Mouse (Mus musculus): ENCODE data around the gene Draxin.

DNA sequence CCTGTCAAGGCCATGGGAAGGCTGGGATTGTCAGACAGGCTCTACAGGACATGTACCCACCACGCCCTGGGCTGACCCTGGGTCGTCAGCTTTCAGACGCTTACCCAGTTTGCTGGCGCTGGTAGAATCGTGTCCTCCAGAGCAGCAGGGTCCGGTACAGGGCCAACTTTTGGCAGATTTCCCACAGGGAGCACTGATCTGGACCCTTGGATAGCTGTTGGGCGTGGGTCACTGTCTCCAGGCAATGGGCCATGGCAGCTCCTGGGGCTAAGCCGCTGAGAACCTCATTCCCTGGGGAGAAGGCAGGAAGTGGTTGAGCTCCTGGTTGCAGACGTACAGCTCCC is 64.1 kb downstream of the Draxin start:
- TF ChIP-seq CTCF (IDR thresholded peaks at IDR 0.05), result no peak
- TF ChIP-seq POLR2A (IDR thresholded peaks at IDR 0.05; ENCODE audit: insufficient read depth, low read depth, low read length), result no peak
